In the genomic region with DNA sequence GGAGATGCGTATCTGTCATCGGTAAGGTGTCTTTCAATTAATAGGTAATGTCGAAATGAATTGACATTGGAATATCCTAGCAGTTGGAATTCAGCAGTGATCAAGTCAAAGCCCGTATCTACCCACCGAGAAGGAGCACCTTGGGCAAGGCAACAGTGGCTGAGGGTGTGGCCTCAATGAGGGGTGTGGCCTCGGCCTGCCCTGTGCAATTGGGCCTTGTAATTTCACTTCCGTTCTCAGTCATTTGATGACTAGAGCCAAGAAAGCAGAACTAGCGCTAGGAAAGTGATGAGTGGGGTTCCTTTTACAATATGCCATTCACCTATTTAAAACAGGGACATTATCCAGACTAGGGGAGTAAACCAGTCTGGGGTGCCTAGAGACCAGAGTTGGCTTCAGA, we compare ENCODE assay signal across 24 mouse cellular contexts.
DNase-seq lines count a peak whose midpoint lies in the region; ATAC-seq and TF ChIP-seq lines count a peak whose summit lies in the region.
"Had no signal": no experiment of that assay in that cellular context is flagged by ENCODE, and none has a peak within 500 bp of the region (broad histone marks: within the 10 kb centered on the region; RNA-seq: fewer than 3 reads in every experiment).

No protein-coding gene starts in this region.

- peaks cover 6 to 24% of the 10 kb centered on the region in 2 experiments; a peak in 3 of 4 replicates for H3K4me1 ChIP-seq in CH12.LX (ENCODE audit: control insufficient read depth in 1 of 2, insufficient read depth in 2 of 2)
- H3K4me1 ChIP-seq: heart, embryonic 12.5 days; hindbrain, embryonic 12.5 days; midbrain, embryonic 15.5 days had no signal

- no peaks in the 10 kb centered on the region for H3K79me2 ChIP-seq in CH12.LX (replicated peaks; ENCODE audit: control insufficient read depth, extremely low read depth, insufficient read depth, poor library complexity, severe bottlenecking)

- H3K27me3 ChIP-seq in CH12.LX (replicated peaks): no peaks in the 10 kb centered on the region
- H3K27me3 ChIP-seq: heart, embryonic 12.5 days; hindbrain, embryonic 12.5 days; lung, embryonic 15.5 days; midbrain, embryonic 15.5 days; Patski had no signal

- intact Hi-C loops in heart, postnatal 10 days (cut with DNase I): no loop called here
- intact Hi-C loops in left cerebral cortex, postnatal 14 days (cut with DNase I): no loop called here

- H3K4me3 ChIP-seq in CH12.LX (replicated peaks in 1 of 3; ENCODE audit: low read depth in 2 of 3, low read length in 2 of 3, poor library complexity in 1 of 3): peak overlapping the region in 1 of 3 experiments; percentile 39
- H3K4me3 ChIP-seq: heart, embryonic 12.5 days; hindbrain, embryonic 12.5 days; lung, embryonic 15.5 days; midbrain, embryonic 15.5 days had no signal

- ATAC-seq in granulocyte monocyte progenitor cell, adult 5-6 weeks (replicated peaks; ENCODE audit: poor library complexity, severe bottlenecking): peak; percentile 95
- ATAC-seq in neutrophil, adult 5-6 weeks (ENCODE audit: extremely low read depth, insufficient number of reproducible peaks, low FRiP score, poor library complexity, severe bottlenecking): peak; percentile 61; the same call in 1 of the 2 replicates
- ATAC-seq in activated CD4-positive, CD25-positive, alpha-beta regulatory T cell, adult 4 months: no peak

- dilution Hi-C loops in CH12.LX (cut with MboI; ENCODE audit: extremely low pct_ligation_motif_present, extremely low pct_unique_long_range_greater_than_20kb, low sequenced_read_pairs): no loop called here

- TF ChIP-seq CTCF in CH12.LX (conservative IDR thresholded peaks at IDR 0.05 in 1 of 2, IDR thresholded peaks at IDR 0.05 in 1 of 2; ENCODE audit: low read depth in 2 of 2, low read length in 2 of 2): no peak

- DNase-seq in heart, adult 11 months: peak; percentile 82
- DNase-seq in heart, postnatal 10 days: no peak
- DNase-seq in CH12.LX (ENCODE audit: extremely low read depth): peak; percentile 94
- DNase-seq in embryo, embryonic 10 days (ENCODE audit: low spot score): no peak
- DNase-seq in left cerebral cortex, postnatal 14 days (ENCODE audit: low spot score in 2 of 2): no peak
- DNase-seq: adrenal gland, adult 8-10 months; cerebellum, adult 2 months; cerebellum, postnatal 25 days; gastrocnemius, postnatal 10 days; heart, adult 18-20 months; heart, postnatal 14 days; kidney, adult 11 months; lung, postnatal 36 days; right cerebral cortex, adult 18-20 months had no signal

- no peak overlapping the region for H3K27ac ChIP-seq in CH12.LX (ENCODE audit: insufficient read depth, low read depth)
- H3K27ac ChIP-seq: hindbrain, embryonic 12.5 days; liver, embryonic 14.5 days; lung, embryonic 15.5 days; midbrain, embryonic 15.5 days; stomach, postnatal 0 days had no signal

- no peaks in the 10 kb centered on the region for H3K36me3 ChIP-seq in CH12.LX (replicated peaks in 1 of 2; ENCODE audit: control insufficient read depth in 1 of 2, insufficient read depth in 1 of 2, low read length in 1 of 2)
- H3K36me3 ChIP-seq: heart, embryonic 12.5 days; hindbrain, embryonic 12.5 days; lung, embryonic 15.5 days; midbrain, embryonic 15.5 days had no signal

- no peak for TF ChIP-seq RAD21 in CH12.LX (IDR thresholded peaks at IDR 0.05; ENCODE audit: low read depth, low read length)

- TF ChIP-seq EP300 in CH12.LX (IDR thresholded peaks at IDR 0.05; ENCODE audit: low read length): peak; percentile 77

- 0 out of 2 replicates have a peak overlapping the region, but pooled peaks have one; percentile 7 for H3K9ac ChIP-seq in CH12.LX (ENCODE audit: insufficient read depth, low read depth)
- H3K9ac ChIP-seq: heart, embryonic 12.5 days; hindbrain, embryonic 12.5 days; liver, embryonic 14.5 days; lung, embryonic 15.5 days; midbrain, embryonic 15.5 days had no signal

- peak overlapping the region; percentile 58; the same call in 1 of the 2 replicates for H3K4me2 ChIP-seq in CH12.LX (ENCODE audit: insufficient read depth, low read depth, poor library complexity, severe bottlenecking)
- H3K4me2 ChIP-seq: heart, embryonic 12.5 days; hindbrain, embryonic 12.5 days; lung, embryonic 15.5 days; midbrain, embryonic 15.5 days had no signal

- no peaks in the 10 kb centered on the region for H3K9me3 ChIP-seq in CH12.LX (replicated peaks; ENCODE audit: low read length)
- H3K9me3 ChIP-seq: heart, embryonic 12.5 days; hindbrain, embryonic 12.5 days; lung, embryonic 15.5 days; midbrain, embryonic 15.5 days had no signal

- in situ Hi-C loops in CH12.LX (cut with MboI; ENCODE audit: low pct_ligation_motif_present, low pct_unique_long_range_greater_than_20kb, low sequenced_read_pairs): no loop called here

- TF ChIP-seq POLR2A in CH12.LX (IDR thresholded peaks at IDR 0.05; ENCODE audit: low read depth, low read length): peak; percentile 45; the same call in 1 of the 2 replicates

TF ChIP-seq in CH12.LX, 34 proteins besides CTCF, POLR2A, EP300 and RAD21:
- no peak for TF ChIP-seq CHD1 (IDR thresholded peaks at IDR 0.05; ENCODE audit: low read depth, low read length)
- peak; percentile 65 for TF ChIP-seq JUND (conservative IDR thresholded peaks at IDR 0.05; ENCODE audit: low read depth, low read length)
- no peak for TF ChIP-seq SMC3 (IDR thresholded peaks at IDR 0.05; ENCODE audit: low read depth, low read length)
- TF ChIP-seq IRF4 (IDR thresholded peaks at IDR 0.05; ENCODE audit: low read depth, low read length): peak; percentile 92
- peak; percentile 23; the same call in 1 of the 2 replicates for TF ChIP-seq HCFC1 (IDR thresholded peaks at IDR 0.05; ENCODE audit: low read depth, low read length)
- TF ChIP-seq KAT2A (IDR thresholded peaks at IDR 0.05; ENCODE audit: insufficient replicate concordance, low read length): no peak
- TF ChIP-seq ZNF384 (IDR thresholded peaks at IDR 0.05; ENCODE audit: low read depth, low read length): no peak
- TF ChIP-seq MYC (IDR thresholded peaks at IDR 0.05; ENCODE audit: low read depth, low read length): no peak
- TF ChIP-seq SIN3A (IDR thresholded peaks at IDR 0.05; ENCODE audit: low read length): no peak
- no peak for TF ChIP-seq UBTF (IDR thresholded peaks at IDR 0.05; ENCODE audit: low read depth, low read length)
- no peak; the same call in 1 of the 2 replicates for TF ChIP-seq ELF1 (IDR thresholded peaks at IDR 0.05; ENCODE audit: low read depth, low read length)
- no peak for TF ChIP-seq ZKSCAN1 (IDR thresholded peaks at IDR 0.05; ENCODE audit: borderline replicate concordance, low read depth, low read length)
- TF ChIP-seq USF2 (conservative IDR thresholded peaks at IDR 0.05; ENCODE audit: low read depth, low read length): no peak
- TF ChIP-seq TBP (conservative IDR thresholded peaks at IDR 0.05; ENCODE audit: low read depth, low read length): 0 out of 2 replicates have a peak, but pooled peaks have one; percentile 26
- TF ChIP-seq MXI1 (IDR thresholded peaks at IDR 0.05; ENCODE audit: low read depth, low read length): 0 out of 2 replicates have a peak, but pooled peaks have one; percentile 35
- no peak for TF ChIP-seq PAX5 (IDR thresholded peaks at IDR 0.05; ENCODE audit: low read length)
- 0 out of 2 replicates have a peak, but pooled peaks have one; percentile 33 for TF ChIP-seq TCF12 (IDR thresholded peaks at IDR 0.05; ENCODE audit: low read depth, low read length)
- TF ChIP-seq JUN (IDR thresholded peaks at IDR 0.05; ENCODE audit: insufficient read depth, low read depth, low read length): no peak
- no peak for TF ChIP-seq POLR2AphosphoS2 (IDR thresholded peaks at IDR 0.05; ENCODE audit: low read depth, low read length)

Comparison
In these comparisons a context has a peak if more than half of its experiments do, and no peak if none do; other contexts are left out.
1. DNase-seq: peak in heart, adult 11 months (single experiment) and CH12.LX (single experiment); none in heart, postnatal 10 days (0 of 2), embryo, embryonic 10 days (single experiment) and left cerebral cortex, postnatal 14 days (0 of 2).